Mouse (Mus musculus) CH12.LX (cell line): Measurements from ENCODE around the gene Cst9.

Experiments used
- E2F4 ChIP-seq: IDR thresholded peaks from 2 replicates; pipeline ENCODE4 v1.6.1; 2011; ENCODE audit warnings: low read depth, low read length, improper control_type of control experiment; ENCODE audit not compliant: insufficient replicate concordance
- ELF1 ChIP-seq: IDR thresholded peaks from 2 replicates; pipeline ENCODE4 v1.6.1; 2014; ENCODE audit warnings: low read depth, mild to moderate bottlenecking, inconsistent platforms, low read length, improper control_type of control experiment
- HCFC1 ChIP-seq: IDR thresholded peaks from 2 replicates; pipeline ENCODE4 v1.6.1; 2012; ENCODE audit warnings: low read depth, mild to moderate bottlenecking, inconsistent platforms, low read length, improper control_type of control experiment
- IRF4 ChIP-seq: IDR thresholded peaks from 2 replicates; pipeline ENCODE4 v1.6.1; 2014; ENCODE audit warnings: low read depth, mild to moderate bottlenecking, inconsistent platforms, low read length, improper control_type of control experiment
- MXI1 ChIP-seq: IDR thresholded peaks from 2 replicates; pipeline ENCODE4 v1.6.1; 2011; ENCODE audit warnings: mild to moderate bottlenecking, low read depth, low read length, improper control_type of control experiment
- UBTF ChIP-seq: IDR thresholded peaks from 2 replicates; pipeline ENCODE4 v1.6.1; 2012; ENCODE audit warnings: low read depth, mild to moderate bottlenecking, inconsistent platforms, low read length, improper control_type of control experiment, moderate library complexity
- ZC3H11A ChIP-seq: IDR thresholded peaks from 2 replicates; pipeline ENCODE4 v1.6.1; 2012; ENCODE audit warnings: low read depth, mild to moderate bottlenecking, inconsistent platforms, low read length, improper control_type of control experiment

DNA sequence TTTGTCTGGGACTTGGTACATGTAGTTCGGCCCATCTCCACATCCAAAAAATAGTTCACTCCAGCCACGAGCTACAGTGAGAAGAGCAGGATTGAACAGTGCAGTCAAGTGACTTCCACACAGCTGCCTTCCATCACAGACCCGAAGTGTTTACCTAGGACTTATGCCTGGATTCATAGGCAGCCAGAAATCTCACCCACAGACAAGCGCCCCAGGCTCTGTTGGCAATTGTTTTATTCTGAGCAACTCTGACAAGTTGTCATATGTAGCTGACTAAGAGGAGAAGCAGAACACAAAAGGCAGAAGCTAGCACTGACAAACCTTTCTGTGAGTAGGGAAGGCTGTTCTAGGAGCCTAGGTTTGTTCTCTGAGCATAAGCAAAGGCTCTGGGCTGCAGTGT, 37.9 kb downstream of the Cst9 start:
- no peak for TF ChIP-seq ELF1
- no peak for TF ChIP-seq MXI1
- TF ChIP-seq IRF4: no peak
- no peak for TF ChIP-seq ZC3H11A
- no peak for TF ChIP-seq HCFC1
- TF ChIP-seq UBTF: no peak
- TF ChIP-seq E2F4: no peak
